Mouse (Mus musculus): ENCODE measurements around the gene Plekhm3.

The Plekhm3 gene

GRCm38 (mm10) chr1:64773305-64773704 lies 183.3 kb downstream of the Plekhm3 start:
- no peak for DNase-seq (ENCODE audit: low spot score in 2 of 2)

GRCm38 (mm10) chr1:64770169-64770568 lies 186.5 kb downstream of the Plekhm3 start:
- no peak for DNase-seq (ENCODE audit: low spot score in 2 of 2)

- no peak for DNase-seq (ENCODE audit: low spot score in 2 of 2)
Observed at GRCm38 (mm10) chr1:64761646-64762045, 195.0 kb downstream of the Plekhm3 start.

- no peak for DNase-seq (ENCODE audit: low spot score in 2 of 2)
Observed at GRCm38 (mm10) chr1:64757766-64758165, 198.9 kb downstream of the Plekhm3 start.

- no peak for DNase-seq (ENCODE audit: low spot score in 2 of 2)
Observed at GRCm38 (mm10) chr1:64757254-64757653, 199.4 kb downstream of the Plekhm3 start.

- no peak for DNase-seq (ENCODE audit: low spot score in 2 of 2)
Observed at GRCm38 (mm10) chr1:64756640-64757030, 200.0 kb downstream of the Plekhm3 start.

GRCm38 (mm10) chr1:64755971-64756639 lies 200.5 kb downstream of the Plekhm3 start:
- DNase-seq (ENCODE audit: low spot score in 2 of 2), result no peak

GRCm38 (mm10) chr1:64754658-64755057 lies 202.0 kb downstream of the Plekhm3 start:
- no peak for DNase-seq (ENCODE audit: low spot score in 2 of 2)

- no peak for DNase-seq (ENCODE audit: low spot score in 2 of 2)
Observed at GRCm38 (mm10) chr1:64753668-64754067, 203.0 kb downstream of the Plekhm3 start.

- no peak for DNase-seq (ENCODE audit: low spot score in 2 of 2)
Observed at GRCm38 (mm10) chr1:64753109-64753508, 203.5 kb downstream of the Plekhm3 start.

GRCm38 (mm10) chr1:64744616-64745015 lies 212.0 kb downstream of the Plekhm3 start:
- no peak for DNase-seq (ENCODE audit: low spot score in 2 of 2)

- no peak for DNase-seq (ENCODE audit: low spot score in 2 of 2)
Observed at GRCm38 (mm10) chr1:64742741-64743408, 213.7 kb downstream of the Plekhm3 start.

GRCm38 (mm10) chr1:64738661-64739082 lies 218.0 kb downstream of the Plekhm3 start:
- peak; percentile 12 to 23 for DNase-seq (ENCODE audit: low spot score in 2 of 2)

- DNase-seq (ENCODE audit: low spot score in 2 of 2), result no peak
Observed at GRCm38 (mm10) chr1:64738180-64738555, 218.5 kb downstream of the Plekhm3 start.

- peak; percentile 92 to 93 for DNase-seq (ENCODE audit: low spot score in 2 of 2)
Observed at GRCm38 (mm10) chr1:64737502-64738179, 219.0 kb downstream of the Plekhm3 start, which contains the start of gene Fzd5. Gene Fzd5 (minus strand): TSS chr1:64737751.

- DNase-seq (ENCODE audit: low spot score in 2 of 2), result peak in 1 of 2 experiments; percentile 15
Observed at GRCm38 (mm10) chr1:64736681-64737501, 219.7 kb downstream of the Plekhm3 start.
